Mouse (Mus musculus): ENCODE results near the gene Mtmr14.

DNA sequence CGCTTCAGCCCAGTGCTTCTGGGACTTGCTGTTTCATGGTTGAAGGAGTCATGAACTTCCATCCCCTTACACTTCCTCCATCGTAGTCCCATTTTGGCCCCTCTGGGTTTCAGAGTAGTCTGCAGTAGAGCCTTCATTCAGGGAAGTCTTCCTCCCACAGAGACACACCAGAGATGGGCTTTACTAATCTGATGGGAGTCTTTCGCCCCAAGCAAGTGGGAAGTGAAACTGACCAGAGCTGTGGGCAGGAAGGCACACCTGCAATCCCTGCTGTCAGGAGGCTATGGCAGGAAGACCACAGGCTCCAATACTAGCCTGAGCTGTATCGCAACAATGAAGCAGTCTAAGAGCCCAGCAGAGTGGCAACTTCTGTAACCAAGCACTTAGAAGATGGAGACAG, 11.8 kb upstream of the Mtmr14 start:
- TF ChIP-seq CTCF (IDR thresholded peaks at IDR 0.05; ENCODE audit: control insufficient read depth, insufficient read depth, insufficient replicate concordance, low read depth, low read length) (no peak), POLR2A (IDR thresholded peaks at IDR 0.05; ENCODE audit: control insufficient read depth, low read depth, low read length) (no peak)
